Comparison of ENCODE assay signal across 8 mouse cellular contexts in genomic region chr11:52000290-52000962, GRCm38 (mm10). TPM values are rescaled to one million over a fixed set of nuclear protein-coding genes. Genes with fewer than 3 reads are reported as not detected.
DNase-seq lines count a peak whose midpoint lies in the region; ATAC-seq and TF ChIP-seq lines count a peak whose summit lies in the region.

Gene Ube2b, minus strand, starts transcription at chr11:52000762.

- TF ChIP-seq POLR2A in bone marrow macrophage, adult 2 months (IDR thresholded peaks at IDR 0.05; ENCODE audit: borderline replicate concordance, low read depth, low read length) = no peak
- peak; percentile 63 for TF ChIP-seq POLR2A in embryonic fibroblast, embryonic 13.5 days (IDR thresholded peaks at IDR 0.05; ENCODE audit: low read depth, low read length)

- no peaks in the 10 kb centered on the region for H3K9me3 ChIP-seq in kidney, embryonic 14.5 days (ENCODE audit: control insufficient read depth, low read length)
- no peaks in the 10 kb centered on the region for H3K9me3 ChIP-seq in limb, embryonic 15.5 days

- no peak for TF ChIP-seq CTCF in bone marrow macrophage, adult 2 months (IDR thresholded peaks at IDR 0.05; ENCODE audit: low read depth, low read length)
- no peak for TF ChIP-seq CTCF in embryonic fibroblast, embryonic 13.5 days (IDR thresholded peaks at IDR 0.05; ENCODE audit: borderline replicate concordance, insufficient read depth, low read length)

- DNase-seq in A20 (ENCODE audit: low read depth, low spot score) = peak; percentile 99
- peak; percentile 96 to 97 for DNase-seq in heart, adult 9 months (ENCODE audit: low spot score in 2 of 2)
- DNase-seq in monocyte, adult 2 months (ENCODE audit: low read depth in 1 of 2, low spot score in 2 of 2) = peak; percentile 79 to 89
- peak; percentile 95 to 97 for DNase-seq in spleen, postnatal 36 days (ENCODE audit: low spot score in 2 of 2)

- H3K4me3 ChIP-seq in bone marrow macrophage, adult 2 months (ENCODE audit: insufficient read depth, low read length) = peak within 1 kb of the TSS; percentile 100
- peak within 1 kb of the TSS; percentile 90 for H3K4me3 ChIP-seq in embryonic fibroblast, embryonic 13.5 days (ENCODE audit: insufficient read depth, low read length)
- H3K4me3 ChIP-seq in kidney, embryonic 14.5 days (ENCODE audit: low read length) = peak within 1 kb of the TSS; percentile 88
- H3K4me3 ChIP-seq in limb, embryonic 15.5 days = peak within 1 kb of the TSS; percentile 95

- H3K9ac ChIP-seq in kidney, embryonic 14.5 days (ENCODE audit: low read depth, low read length) = peak within 1 kb of the TSS; percentile 96
- H3K9ac ChIP-seq in limb, embryonic 15.5 days = peak within 1 kb of the TSS; percentile 90

- WGBS in kidney, embryonic 14.5 days = under 1% methylated on average over 57 of the region's 63 CpGs
- 0% methylated on average over 58 of the region's 63 CpGs for WGBS in limb, embryonic 15.5 days

- H3K27ac ChIP-seq in bone marrow macrophage, adult 2 months (ENCODE audit: insufficient read depth, low read depth, low read length) = peak within 1 kb of the TSS; percentile 85
- peak within 1 kb of the TSS; percentile 81 for H3K27ac ChIP-seq in embryonic fibroblast, embryonic 13.5 days (ENCODE audit: insufficient read depth, low read length)
- H3K27ac ChIP-seq in kidney, embryonic 14.5 days (ENCODE audit: low read depth, low read length) = peak within 1 kb of the TSS; percentile 95
- H3K27ac ChIP-seq in limb, embryonic 15.5 days = peak within 1 kb of the TSS; percentile 99

- peak; percentile 67 for ATAC-seq in kidney, embryonic 14.5 days (ENCODE audit: low FRiP score, low TSS enrichment)
- ATAC-seq in limb, embryonic 15.5 days (ENCODE audit: insufficient number of reproducible peaks, low FRiP score, low TSS enrichment, low read depth) = peak; percentile 84

- H3K27me3 ChIP-seq in kidney, embryonic 14.5 days (ENCODE audit: control insufficient read depth, insufficient read depth, low read length) = no peaks in the 10 kb centered on the region
- no peaks in the 10 kb centered on the region for H3K27me3 ChIP-seq in limb, embryonic 15.5 days

- H3K4me1 ChIP-seq in bone marrow macrophage, adult 2 months (ENCODE audit: control insufficient read depth, insufficient read depth, low read length) = peaks cover 19% of the 10 kb centered on the region
- no peaks in the 10 kb centered on the region; the same call in 1 of the 2 replicates for H3K4me1 ChIP-seq in embryonic fibroblast, embryonic 13.5 days (ENCODE audit: control insufficient read depth, insufficient read depth, low read length)
- H3K4me1 ChIP-seq in kidney, embryonic 14.5 days (ENCODE audit: control insufficient read depth, insufficient read depth, low read length) = peaks cover 22% of the 10 kb centered on the region
- H3K4me1 ChIP-seq in limb, embryonic 15.5 days = peaks cover 33% of the 10 kb centered on the region

- peak within 1 kb of the TSS; percentile 83 for H3K4me2 ChIP-seq in kidney, embryonic 14.5 days (replicated peaks; ENCODE audit: low read depth, low read length)
- peak within 1 kb of the TSS; percentile 75 for H3K4me2 ChIP-seq in limb, embryonic 15.5 days

- peaks cover 24% of the 10 kb centered on the region for H3K36me3 ChIP-seq in kidney, embryonic 14.5 days (ENCODE audit: control insufficient read depth, insufficient read depth, low read length)
- H3K36me3 ChIP-seq in limb, embryonic 15.5 days = peaks cover 19% of the 10 kb centered on the region

RNA-seq across cellular contexts. Expression of gene Ube2b, which starts in this region (rescaled TPM):
- 150 and 184 TPM in 2 replicates for polyA plus RNA-seq in bone marrow macrophage, adult 2 months (2012; ENCODE audit: insufficient read depth, insufficient read length, missing spikeins)
- 165 and 168 TPM in 2 replicates for polyA plus RNA-seq in embryonic fibroblast, embryonic 13.5 days (2011; ENCODE audit: insufficient read length, low read depth, missing spikeins)
- polyA plus RNA-seq in kidney, embryonic 14.5 days (2014; fragmentation: Nextera tagmentation; extraction: Ambion mirVana) = 149 and 215 TPM in 2 replicates
- polyA plus RNA-seq in limb, embryonic 15.5 days (2015; fragmentation: Nextera tagmentation; extraction: Ambion mirVana) = 237 and 241 TPM in 2 replicates

Comparison
In these comparisons a context has a peak if more than half of its experiments do, and no peak if none do; other contexts are left out.
1. Peak in every context shown above with its lines: DNase-seq, ATAC-seq, H3K4me3 ChIP-seq and H3K27ac ChIP-seq.